8 mouse cellular contexts compared by ENCODE assay signal in genomic region chrX:94122709-94123058, GRCm38 (mm10). TPM values are rescaled to one million over a fixed set of nuclear protein-coding genes. Genes with fewer than 3 reads are reported as not detected.
A peak's percentile ranks its signal among the peaks of the same experiment; 100 is the strongest.
DNase-seq lines count a peak whose midpoint lies in the region; ATAC-seq and TF ChIP-seq lines count a peak whose summit lies in the region.

No protein-coding gene starts in this region.

- peak overlapping the region; percentile 37 for H3K4me2 ChIP-seq in heart, embryonic 14.5 days (ENCODE audit: low read length)
- H3K4me2 ChIP-seq in CH12.LX (ENCODE audit: insufficient read depth, low read depth, poor library complexity, severe bottlenecking) = no peak overlapping the region
- no peak overlapping the region for H3K4me2 ChIP-seq in limb, embryonic 15.5 days

- H3K4me1 ChIP-seq in heart, embryonic 14.5 days (ENCODE audit: control insufficient read depth in 2 of 2, insufficient read depth in 2 of 2, low read length in 2 of 2) = 0 out of 4 replicates have a peak, but pooled peaks cover 0 to 3% of the 10 kb centered on the region in 2 experiments
- peaks cover 4 to 24% of the 10 kb centered on the region in 2 experiments; a peak in 1 of 4 replicates for H3K4me1 ChIP-seq in CH12.LX (ENCODE audit: control insufficient read depth in 1 of 2, insufficient read depth in 2 of 2)
- H3K4me1 ChIP-seq in embryonic fibroblast, embryonic 13.5 days (ENCODE audit: control insufficient read depth, insufficient read depth, low read length) = no peaks in the 10 kb centered on the region
- H3K4me1 ChIP-seq in limb, embryonic 15.5 days = no peaks in the 10 kb centered on the region

- ATAC-seq in heart, embryonic 14.5 days (ENCODE audit: insufficient number of reproducible peaks, insufficient read depth, low FRiP score, low read depth) = no peak; the same call in 1 of the 2 replicates
- peak; percentile 52; the same call in 1 of the 2 replicates for ATAC-seq in limb, embryonic 15.5 days (ENCODE audit: insufficient number of reproducible peaks, low FRiP score, low TSS enrichment, low read depth)

- dilution Hi-C loops in CH12.LX (cut with MboI; ENCODE audit: extremely low pct_ligation_motif_present, extremely low pct_unique_long_range_greater_than_20kb, low sequenced_read_pairs) = no loop called here

- H3K27me3 ChIP-seq in heart, embryonic 14.5 days (ENCODE audit: control insufficient read depth, insufficient read depth, low read length) = peaks cover 25% of the 10 kb centered on the region
- no peaks in the 10 kb centered on the region for H3K27me3 ChIP-seq in CH12.LX (replicated peaks)
- peaks cover 20% of the 10 kb centered on the region for H3K27me3 ChIP-seq in limb, embryonic 15.5 days

- no peaks in the 10 kb centered on the region for H3K36me3 ChIP-seq in heart, embryonic 14.5 days (ENCODE audit: control insufficient read depth, insufficient read depth, low read length)
- H3K36me3 ChIP-seq in CH12.LX (replicated peaks in 1 of 2; ENCODE audit: control insufficient read depth in 1 of 2, insufficient read depth in 1 of 2, low read length in 1 of 2) = no peaks in the 10 kb centered on the region
- H3K36me3 ChIP-seq in limb, embryonic 15.5 days = no peaks in the 10 kb centered on the region

- H3K4me3 ChIP-seq in heart, embryonic 14.5 days (ENCODE audit: control insufficient read depth in 1 of 2, insufficient read depth in 1 of 2, low read depth in 1 of 2, low read length in 2 of 2) = peak overlapping the region; percentile 65 to 92
- H3K4me3 ChIP-seq in CH12.LX (replicated peaks in 1 of 3; ENCODE audit: low read depth in 2 of 3, low read length in 2 of 3, poor library complexity in 1 of 3) = peak overlapping the region; percentile 16 to 91 (median 62)
- peak overlapping the region; percentile 97 for H3K4me3 ChIP-seq in embryonic fibroblast, embryonic 13.5 days (ENCODE audit: insufficient read depth, low read length)
- H3K4me3 ChIP-seq in limb, embryonic 15.5 days = peak overlapping the region; percentile 55

- 24% methylated on average over 45 of the region's 53 CpGs for WGBS in heart, embryonic 14.5 days
- WGBS in limb, embryonic 15.5 days = 17% methylated on average over 41 of the region's 53 CpGs

- peak overlapping the region; percentile 93 for H3K9ac ChIP-seq in heart, embryonic 14.5 days (ENCODE audit: low read length)
- peak overlapping the region; percentile 100 for H3K9ac ChIP-seq in CH12.LX (ENCODE audit: insufficient read depth, low read depth)
- H3K9ac ChIP-seq in limb, embryonic 15.5 days = peak overlapping the region; percentile 85

- DNase-seq in heart, postnatal 14 days = no peak
- DNase-seq in CH12.LX (ENCODE audit: extremely low read depth) = no peak
- no peak for DNase-seq in retina, embryonic 14.5 days (ENCODE audit: low spot score)
- no peak for DNase-seq in adrenal gland, adult 8-10 months
- no peak for DNase-seq in gastrocnemius, postnatal 4 days (ENCODE audit: low spot score in 2 of 2)

- no peak for TF ChIP-seq CTCF in CH12.LX (conservative IDR thresholded peaks at IDR 0.05 in 1 of 2, IDR thresholded peaks at IDR 0.05 in 1 of 2; ENCODE audit: low read depth in 2 of 2, low read length in 2 of 2)
- TF ChIP-seq CTCF in embryonic fibroblast, embryonic 13.5 days (IDR thresholded peaks at IDR 0.05; ENCODE audit: borderline replicate concordance, insufficient read depth, low read length) = no peak

- no peak for TF ChIP-seq RAD21 in CH12.LX (IDR thresholded peaks at IDR 0.05; ENCODE audit: low read depth, low read length)

- peak overlapping the region; percentile 97 for H3K27ac ChIP-seq in heart, embryonic 14.5 days (replicated peaks in 1 of 2; ENCODE audit: control insufficient read depth in 1 of 2, insufficient read depth in 1 of 2, low read depth in 2 of 2, low read length in 2 of 2)
- H3K27ac ChIP-seq in CH12.LX (ENCODE audit: insufficient read depth, low read depth) = peak overlapping the region; percentile 95
- peak overlapping the region; percentile 98 for H3K27ac ChIP-seq in embryonic fibroblast, embryonic 13.5 days (ENCODE audit: insufficient read depth, low read length)
- peak overlapping the region; percentile 99 for H3K27ac ChIP-seq in limb, embryonic 15.5 days

- no peak for TF ChIP-seq EP300 in CH12.LX (IDR thresholded peaks at IDR 0.05; ENCODE audit: low read length)

- H3K9me3 ChIP-seq in heart, embryonic 14.5 days (ENCODE audit: control insufficient read depth, low read length) = no peaks in the 10 kb centered on the region
- H3K9me3 ChIP-seq in CH12.LX (replicated peaks; ENCODE audit: low read length) = no peaks in the 10 kb centered on the region
- H3K9me3 ChIP-seq in limb, embryonic 15.5 days = no peaks in the 10 kb centered on the region

- intact Hi-C loops in heart, postnatal 14 days (cut with DNase I) = loop anchor here (5.0 kb wide), 1 partner anchor 55 kb away; no protein-coding TSS in a partner anchor

- TF ChIP-seq POLR2A in CH12.LX (IDR thresholded peaks at IDR 0.05; ENCODE audit: low read depth, low read length) = no peak; the same call in 1 of the 2 replicates
- TF ChIP-seq POLR2A in embryonic fibroblast, embryonic 13.5 days (IDR thresholded peaks at IDR 0.05; ENCODE audit: low read depth, low read length) = no peak

- peaks cover 35% of the 10 kb centered on the region for H3K79me2 ChIP-seq in CH12.LX (replicated peaks; ENCODE audit: control insufficient read depth, extremely low read depth, insufficient read depth, poor library complexity, severe bottlenecking)

- in situ Hi-C loops in CH12.LX (cut with MboI; ENCODE audit: low pct_ligation_motif_present, low pct_unique_long_range_greater_than_20kb, low sequenced_read_pairs) = no loop called here

TF ChIP-seq in CH12.LX, 34 proteins besides CTCF, POLR2A, EP300 and RAD21:
- TF ChIP-seq IRF4 (IDR thresholded peaks at IDR 0.05; ENCODE audit: low read depth, low read length) (no peak), TBP (conservative IDR thresholded peaks at IDR 0.05; ENCODE audit: low read depth, low read length) (no peak), NELFE (IDR thresholded peaks at IDR 0.05; ENCODE audit: low read depth, low read length) (no peak), NRF1 (IDR thresholded peaks at IDR 0.05; ENCODE audit: low read depth, low read length) (no peak)

RNA-seq across cellular contexts. Expression of gene Zfx, which starts 0.8 kb away (rescaled TPM):
- 23.7 and 28.2 TPM in 2 replicates for polyA plus RNA-seq in heart, embryonic 14.5 days (2014; fragmentation: Nextera tagmentation; extraction: Ambion mirVana)
- total RNA-seq in heart, postnatal 14 days (2021) = 10 to 100 TPM; 24.1 to 26.8 TPM
- total RNA-seq in CH12.LX (2012; rRNA removed) (16.4 and 17.3 TPM in 2 replicates), CH12.LX (2014; rRNA removed) (17.7 and 21.4 TPM in 2 replicates)
- polyA plus RNA-seq in CH12.LX (2012; ENCODE audit: insufficient read length, low read depth) = 13.5 and 14.3 TPM in 2 replicates
- polyA plus RNA-seq in embryonic fibroblast, embryonic 13.5 days (2011; ENCODE audit: insufficient read length, low read depth, missing spikeins) = 34.2 and 39.5 TPM in 2 replicates
- 33.1 and 33.5 TPM in 2 replicates for polyA plus RNA-seq in limb, embryonic 15.5 days (2015; fragmentation: Nextera tagmentation; extraction: Ambion mirVana)
- total RNA-seq in adrenal gland, adult 8-10 months (2022) = 10 to 100 TPM; 28.8 to 47.7 (median 41.3) TPM
- total RNA-seq in gastrocnemius, postnatal 4 days (2021) = 10 to 100 TPM; 32.2 to 38.0 TPM
